Mouse (Mus musculus): ENCODE results near the gene Abcc4. TPM values are rescaled to one million over a fixed set of nuclear protein-coding genes. Genes with fewer than 3 reads are reported as not detected.

Gene Abcc4
- polyA plus RNA-seq, 1 experiment from 2014 or later = 2.0 TPM

DNA sequence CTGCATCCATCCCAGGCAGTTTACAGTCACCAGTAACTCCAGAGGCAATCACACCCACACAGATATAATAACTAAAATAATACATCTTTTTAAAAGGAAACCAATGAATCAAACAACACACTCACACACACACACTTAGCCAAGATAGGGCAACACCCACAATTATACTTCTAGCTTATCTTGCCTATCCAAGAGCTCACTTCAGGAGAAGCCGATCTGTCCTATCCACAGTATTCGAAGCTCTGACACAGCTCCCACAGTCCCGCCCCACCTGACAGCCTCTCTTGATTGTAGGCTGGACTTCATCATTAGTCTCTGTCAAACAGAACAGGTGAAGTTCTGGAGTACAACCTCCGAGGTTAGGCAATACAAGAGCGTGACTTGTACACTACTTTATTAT, 19.4 kb upstream of the Abcc4 start:
- H3K4me1 ChIP-seq = no peaks in the 10 kb centered on the region
- H3K27ac ChIP-seq = no peak overlapping the region
- 92% methylated on average over 5 of the region's 5 CpGs for WGBS
- H3K4me2 ChIP-seq = no peak overlapping the region
- ATAC-seq (ENCODE audit: insufficient number of reproducible peaks, insufficient read depth, low FRiP score, low TSS enrichment, low read depth) = no peak
- H3K36me3 ChIP-seq = no peaks in the 10 kb centered on the region
- no peaks in the 10 kb centered on the region for H3K9me3 ChIP-seq
- H3K27me3 ChIP-seq = no peaks in the 10 kb centered on the region; the same call in 1 of the 2 replicates
- no peak overlapping the region for H3K9ac ChIP-seq
- no peak overlapping the region for H3K4me3 ChIP-seq

DNA sequence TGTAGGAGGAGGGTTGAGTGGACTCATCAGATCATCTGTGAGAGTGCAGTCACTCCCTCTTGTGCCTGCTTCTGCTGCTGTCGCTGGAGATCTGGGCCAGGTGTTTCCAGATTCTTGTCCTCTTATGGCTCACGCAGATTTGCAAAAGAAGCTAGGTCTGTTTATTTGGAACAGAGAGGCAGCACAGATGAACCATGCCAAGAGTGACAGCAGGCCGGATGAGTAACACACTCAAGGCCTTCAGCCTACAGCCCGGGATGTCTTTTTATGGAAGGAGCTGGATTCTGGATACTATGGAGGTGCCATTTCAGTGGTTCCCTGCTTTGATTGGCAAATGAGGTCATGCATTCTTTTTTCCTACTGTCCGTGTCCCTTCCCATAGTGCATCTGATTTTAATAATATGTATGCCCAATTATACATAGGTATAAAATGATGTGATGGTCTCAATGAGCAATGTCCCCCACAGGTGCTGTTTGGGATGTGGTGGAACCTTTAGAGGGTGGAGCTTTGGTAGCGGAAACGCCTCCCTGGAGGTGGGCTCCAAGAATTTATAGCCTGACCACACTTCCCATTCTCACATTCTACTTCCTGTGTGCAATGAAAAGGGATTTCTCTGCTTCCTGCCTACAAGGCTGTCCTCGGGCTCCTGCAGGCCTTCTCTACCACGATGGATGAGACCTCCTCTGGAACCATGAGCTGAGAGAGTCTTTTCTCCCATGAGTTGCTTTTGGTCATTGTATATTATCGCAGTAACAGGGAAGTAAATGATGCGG, 18.1 kb upstream of the Abcc4 start:
- H3K36me3 ChIP-seq = no peaks in the 10 kb centered on the region
- 83% methylated on average over 11 of the region's 11 CpGs for WGBS
- no peak for ATAC-seq (ENCODE audit: insufficient number of reproducible peaks, insufficient read depth, low FRiP score, low TSS enrichment, low read depth)
- H3K4me3 ChIP-seq = no peak overlapping the region
- no peaks in the 10 kb centered on the region for H3K4me1 ChIP-seq
- no peaks in the 10 kb centered on the region; the same call in 1 of the 2 replicates for H3K27me3 ChIP-seq
- H3K27ac ChIP-seq = no peak overlapping the region
- no peak overlapping the region for H3K9ac ChIP-seq
- no peak overlapping the region for H3K4me2 ChIP-seq
- no peaks in the 10 kb centered on the region for H3K9me3 ChIP-seq

DNA sequence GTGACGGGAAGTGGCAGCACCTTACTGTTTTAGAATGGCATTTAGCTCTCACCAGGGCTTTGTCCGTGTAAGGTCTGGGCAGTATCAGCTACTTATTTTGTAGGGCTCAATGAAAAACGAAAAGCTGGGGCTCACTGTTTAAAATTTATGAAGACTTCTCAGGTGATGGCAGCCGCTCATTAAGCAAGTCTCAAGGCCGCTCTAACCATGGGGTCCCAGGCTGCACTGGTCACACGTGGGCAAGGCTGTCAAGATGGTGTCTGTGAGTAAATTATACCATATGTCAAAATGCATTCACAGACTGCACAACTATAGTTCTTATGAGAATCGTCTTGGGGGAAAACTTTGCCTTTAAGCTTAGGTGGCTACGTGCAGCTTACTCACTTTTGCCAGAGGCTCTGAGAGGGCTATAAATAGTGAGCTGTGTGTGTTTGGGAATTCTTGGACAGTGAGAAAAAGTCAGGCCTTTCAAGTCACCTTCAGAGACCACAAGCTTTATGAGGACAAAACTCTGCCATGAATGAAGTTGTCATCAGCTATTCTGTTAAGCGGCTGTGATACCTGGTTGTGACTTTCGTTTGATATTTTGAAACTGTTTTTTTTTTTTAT, 13.7 kb upstream of the Abcc4 start:
- no peak for ATAC-seq (ENCODE audit: insufficient number of reproducible peaks, insufficient read depth, low FRiP score, low TSS enrichment, low read depth)
- no peak overlapping the region for H3K4me2 ChIP-seq
- no peaks in the 10 kb centered on the region for H3K9me3 ChIP-seq
- no peaks in the 10 kb centered on the region; the same call in 1 of the 2 replicates for H3K27me3 ChIP-seq
- H3K4me3 ChIP-seq = no peak overlapping the region
- no peak overlapping the region for H3K9ac ChIP-seq
- WGBS = 69% methylated on average over 10 of the region's 10 CpGs
- H3K27ac ChIP-seq = no peak overlapping the region
- H3K36me3 ChIP-seq = no peaks in the 10 kb centered on the region
- no peaks in the 10 kb centered on the region for H3K4me1 ChIP-seq

DNA sequence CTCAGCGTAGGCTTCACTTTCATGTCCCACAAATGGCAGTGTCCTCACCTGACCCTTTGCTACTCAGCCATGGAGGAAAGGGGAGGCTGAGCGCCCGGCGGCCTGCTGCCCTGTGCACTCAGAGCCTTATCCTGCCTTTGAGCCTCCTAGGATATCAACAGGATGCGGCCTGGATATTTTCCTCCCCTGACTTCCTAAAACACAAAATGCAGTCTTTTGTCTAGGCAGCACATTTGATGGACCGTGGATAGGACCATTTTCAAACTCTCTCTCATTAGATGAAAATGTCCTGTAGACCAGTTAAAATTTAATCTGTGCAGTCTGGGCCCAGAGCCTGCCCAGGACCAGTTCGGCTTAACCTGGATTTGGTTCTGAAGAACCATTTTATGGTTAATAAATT, 12.6 kb upstream of the Abcc4 start:
- H3K4me3 ChIP-seq = no peak overlapping the region
- H3K27ac ChIP-seq = no peak overlapping the region
- ATAC-seq (ENCODE audit: insufficient number of reproducible peaks, insufficient read depth, low FRiP score, low TSS enrichment, low read depth) = no peak
- H3K27me3 ChIP-seq = peaks cover 5% of the 10 kb centered on the region
- H3K4me2 ChIP-seq = no peak overlapping the region
- no peaks in the 10 kb centered on the region for H3K9me3 ChIP-seq
- 78% methylated on average over 7 of the region's 7 CpGs for WGBS
- peaks cover 4% of the 10 kb centered on the region for H3K4me1 ChIP-seq
- H3K36me3 ChIP-seq = no peaks in the 10 kb centered on the region
- H3K9ac ChIP-seq = no peak overlapping the region

DNA sequence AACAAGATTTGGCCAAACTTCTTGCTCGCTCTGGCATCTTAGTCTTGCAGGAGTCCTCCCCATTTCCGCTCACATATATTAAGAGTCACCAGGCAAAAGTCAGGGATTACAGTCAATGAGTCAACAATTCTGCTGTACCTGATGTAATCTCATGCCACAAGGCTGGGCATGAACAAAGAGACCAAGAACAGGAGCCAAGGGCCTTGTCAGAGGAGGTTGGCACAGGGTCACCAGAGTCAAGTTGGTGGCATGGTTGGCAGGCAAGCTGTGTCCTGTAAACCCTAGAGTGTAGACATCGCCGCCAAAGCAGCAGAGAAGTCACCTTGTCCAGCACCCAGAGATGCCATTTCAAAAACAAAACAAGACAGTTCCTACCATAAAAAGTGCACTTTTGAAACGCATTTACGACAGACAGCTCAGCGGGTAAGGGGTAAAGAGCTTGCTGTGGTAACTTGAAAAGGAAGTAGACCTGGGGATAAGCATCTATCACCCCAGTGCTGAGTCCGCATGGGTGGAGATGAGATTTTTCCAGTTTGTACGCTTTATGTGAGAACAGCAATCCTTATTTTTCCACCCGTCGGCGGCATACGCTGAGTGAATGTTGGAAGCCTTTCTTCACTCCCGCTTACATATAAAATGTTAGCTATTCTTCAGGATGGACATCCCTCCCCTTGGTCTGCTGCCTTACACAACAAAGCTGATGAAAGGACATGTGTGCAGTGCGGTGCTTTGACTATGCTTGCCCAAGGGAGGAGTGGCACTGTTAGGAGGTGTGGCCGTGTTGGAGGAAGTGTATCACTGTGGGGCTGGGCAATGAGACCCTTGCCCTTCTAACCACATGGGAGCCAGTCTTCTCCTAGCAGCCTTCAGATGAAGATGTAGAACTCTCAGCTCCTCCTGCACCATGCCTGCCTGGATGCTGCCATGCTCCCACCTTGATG, 10.6 kb upstream of the Abcc4 start:
- Histone ChIP-seq H3K27me3 (peaks cover 13% of the 10 kb centered on the region), H3K4me1 (peaks cover 14% of the 10 kb centered on the region), H3K4me2 (no peak overlapping the region), H3K27ac (no peak overlapping the region), H3K4me3 (no peak overlapping the region), H3K9me3 (no peaks in the 10 kb centered on the region), H3K36me3 (no peaks in the 10 kb centered on the region), H3K9ac (no peak overlapping the region)
- WGBS = 90% methylated on average over 16 of the region's 16 CpGs
- ATAC-seq (ENCODE audit: insufficient number of reproducible peaks, insufficient read depth, low FRiP score, low TSS enrichment, low read depth) = no peak

DNA sequence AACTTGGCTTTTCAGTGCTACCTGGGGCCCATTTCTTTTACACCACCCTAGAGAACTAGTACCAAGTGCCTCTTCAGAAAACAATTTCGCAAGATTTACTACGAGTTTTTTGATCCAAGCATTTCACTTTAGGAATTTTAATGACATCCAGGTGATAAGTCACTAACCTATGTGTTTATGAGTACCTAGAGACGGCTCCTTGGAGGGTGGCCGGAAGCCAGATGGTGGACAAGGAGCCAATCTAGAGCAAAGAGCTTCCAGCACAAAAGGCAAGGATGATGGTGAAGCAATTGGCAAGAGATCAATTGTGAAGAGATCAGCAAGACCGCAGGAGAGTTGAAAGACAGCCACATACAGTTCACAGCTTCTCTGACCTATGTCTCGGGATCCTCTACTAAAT, 8.7 kb upstream of the Abcc4 start:
- WGBS = 74% methylated on average over 6 of the region's 6 CpGs
- Histone ChIP-seq H3K9me3 (no peaks in the 10 kb centered on the region), H3K36me3 (no peaks in the 10 kb centered on the region), H3K27ac (no peak overlapping the region), H3K4me3 (no peak overlapping the region), H3K4me2 (no peak overlapping the region), H3K27me3 (peaks cover 17% of the 10 kb centered on the region), H3K9ac (no peak overlapping the region), H3K4me1 (peaks cover 19% of the 10 kb centered on the region)
- no peak for ATAC-seq (ENCODE audit: insufficient number of reproducible peaks, insufficient read depth, low FRiP score, low TSS enrichment, low read depth)

DNA sequence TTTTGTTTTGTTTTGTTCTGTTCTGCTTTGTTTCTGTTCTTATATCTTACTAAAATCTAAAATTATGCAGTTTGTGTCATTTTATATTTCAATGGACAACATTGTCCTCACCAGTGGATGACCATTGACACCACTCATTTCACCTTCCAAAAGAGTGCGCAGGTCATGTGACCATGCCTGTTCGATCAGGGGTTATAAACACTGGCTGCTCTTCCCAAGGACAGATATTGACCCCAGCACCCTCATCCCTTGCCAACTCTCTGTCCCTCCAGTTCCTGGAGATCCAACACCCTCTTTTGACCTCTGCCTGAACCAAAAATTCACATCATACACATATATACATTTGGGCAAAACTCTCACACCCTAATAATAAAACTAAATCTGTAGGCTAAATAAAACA, 8.3 kb upstream of the Abcc4 start:
- WGBS = 90% methylated on average over 2 of the region's 2 CpGs

DNA sequence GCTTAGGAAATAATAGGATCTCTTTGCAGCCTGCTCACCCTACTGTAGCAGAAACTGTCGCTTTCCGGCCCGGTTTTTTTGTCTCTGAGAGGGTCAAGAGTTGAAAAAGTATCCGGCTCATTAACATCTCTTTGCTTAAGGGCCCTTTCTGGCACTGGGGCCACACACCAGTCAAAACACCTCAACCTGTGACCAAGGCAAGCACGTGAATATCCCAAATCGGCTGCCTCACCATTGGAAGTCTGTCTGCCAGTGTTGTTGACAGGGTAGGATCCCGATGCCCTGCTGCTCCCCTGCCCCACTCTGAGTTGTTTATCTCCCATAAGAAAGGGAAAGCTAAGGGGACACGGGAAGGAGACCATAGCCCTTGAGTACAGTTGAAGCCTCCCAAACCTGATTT, 7.8 kb upstream of the Abcc4 start:
- Histone ChIP-seq H3K27ac (no peak overlapping the region), H3K9ac (no peak overlapping the region), H3K9me3 (no peaks in the 10 kb centered on the region), H3K4me2 (peak overlapping the region; percentile 64), H3K4me3 (peak overlapping the region; percentile 34), H3K4me1 (peaks cover 24% of the 10 kb centered on the region), H3K27me3 (peaks cover 17% of the 10 kb centered on the region), H3K36me3 (no peaks in the 10 kb centered on the region)
- ATAC-seq (ENCODE audit: insufficient number of reproducible peaks, insufficient read depth, low FRiP score, low TSS enrichment, low read depth) = no peak
- WGBS = 15% methylated on average over 8 of the region's 8 CpGs

More for the DNA sequence above, 8.3 kb upstream of the Abcc4 start:
- H3K36me3 ChIP-seq = no peaks in the 10 kb centered on the region
- ATAC-seq (ENCODE audit: insufficient number of reproducible peaks, insufficient read depth, low FRiP score, low TSS enrichment, low read depth) = no peak
- no peak overlapping the region for H3K9ac ChIP-seq
- no peak overlapping the region for H3K4me3 ChIP-seq
- H3K4me2 ChIP-seq = no peak overlapping the region
- H3K9me3 ChIP-seq = no peaks in the 10 kb centered on the region
- peaks cover 23% of the 10 kb centered on the region for H3K4me1 ChIP-seq
- no peak overlapping the region for H3K27ac ChIP-seq
- H3K27me3 ChIP-seq = peaks cover 17% of the 10 kb centered on the region

DNA sequence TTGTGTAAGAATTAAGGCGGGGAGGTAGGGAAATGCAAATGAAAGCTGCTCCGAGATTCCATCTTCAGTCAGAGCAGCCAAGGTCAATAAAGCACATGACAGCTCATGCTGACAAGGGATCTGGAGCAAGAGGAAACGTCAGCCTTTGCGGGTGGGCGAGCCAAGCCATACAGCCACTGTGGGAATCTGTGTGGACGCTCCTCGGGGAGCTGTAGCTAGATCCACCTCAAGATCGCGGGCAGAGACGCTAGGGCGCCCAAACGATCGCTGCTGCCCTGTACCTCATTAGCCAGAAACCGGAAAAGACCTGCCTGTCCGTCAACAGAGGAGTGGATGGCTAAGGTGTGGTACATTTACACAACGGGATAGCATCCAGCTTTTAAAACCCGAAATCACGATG, 7.4 kb upstream of the Abcc4 start:
- Histone ChIP-seq H3K4me2 (peak overlapping the region; percentile 64), H3K9me3 (no peaks in the 10 kb centered on the region), H3K36me3 (no peaks in the 10 kb centered on the region), H3K27ac (no peak overlapping the region), H3K4me1 (peaks cover 24% of the 10 kb centered on the region), H3K4me3 (peak overlapping the region; percentile 34), H3K27me3 (peaks cover 17% of the 10 kb centered on the region), H3K9ac (peak overlapping the region; percentile 53; the same call in 1 of the 2 replicates)
- 3% methylated on average over 18 of the region's 18 CpGs for WGBS
- ATAC-seq (ENCODE audit: insufficient number of reproducible peaks, insufficient read depth, low FRiP score, low TSS enrichment, low read depth) = no peak

DNA sequence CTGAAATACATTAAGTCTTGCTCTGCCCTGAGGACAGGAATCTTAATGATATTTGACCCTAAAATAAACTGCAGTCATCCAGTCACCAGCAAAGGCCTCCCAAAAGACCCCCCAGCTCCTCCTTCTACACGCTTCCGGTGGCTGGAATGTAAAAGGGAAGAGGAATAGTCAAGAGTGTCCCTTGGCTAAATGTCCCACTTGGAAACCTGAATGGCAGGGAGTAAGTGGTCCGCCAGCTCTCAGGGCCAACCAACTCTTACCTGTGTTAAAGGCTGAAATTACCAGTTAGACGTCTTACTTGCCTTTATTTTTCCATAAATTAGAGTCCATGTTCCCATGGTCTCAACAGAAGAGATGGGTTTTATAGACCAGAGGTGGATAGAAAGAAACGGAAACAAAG, 6.9 kb upstream of the Abcc4 start:
- Histone ChIP-seq H3K9me3 (no peaks in the 10 kb centered on the region), H3K4me3 (peak overlapping the region; percentile 34; the same call in 1 of the 2 replicates), H3K36me3 (no peaks in the 10 kb centered on the region), H3K4me1 (peaks cover 24% of the 10 kb centered on the region), H3K4me2 (peak overlapping the region; percentile 64), H3K9ac (no peak overlapping the region), H3K27ac (no peak overlapping the region), H3K27me3 (peaks cover 21% of the 10 kb centered on the region)
- no peak for ATAC-seq (ENCODE audit: insufficient number of reproducible peaks, insufficient read depth, low FRiP score, low TSS enrichment, low read depth)
- WGBS = 42% methylated on average over 5 of the region's 5 CpGs

DNA sequence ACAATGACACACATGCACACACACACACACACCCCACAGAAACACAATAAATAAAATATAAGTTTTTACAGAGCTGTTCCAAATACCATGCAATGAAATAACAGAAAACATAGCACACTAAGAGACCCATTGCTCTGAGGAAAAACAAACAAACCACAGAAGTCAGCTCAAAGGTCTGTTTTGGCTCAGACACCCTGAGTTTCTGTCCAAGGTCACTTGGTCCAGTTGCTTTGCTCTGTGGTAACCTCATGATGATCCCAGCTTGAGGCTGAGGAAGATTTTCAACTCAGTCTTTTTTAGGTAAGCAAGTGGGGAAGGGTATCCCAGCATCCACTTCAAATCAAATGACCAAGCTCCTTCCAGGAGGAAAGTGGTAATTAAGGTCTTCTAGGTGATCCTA, 4.9 kb upstream of the Abcc4 start:
- Histone ChIP-seq H3K4me1 (peaks cover 29% of the 10 kb centered on the region), H3K27me3 (peaks cover 37% of the 10 kb centered on the region), H3K4me3 (no peak overlapping the region), H3K9ac (no peak overlapping the region), H3K9me3 (no peaks in the 10 kb centered on the region), H3K4me2 (no peak overlapping the region), H3K36me3 (no peaks in the 10 kb centered on the region), H3K27ac (no peak overlapping the region)
- ATAC-seq (ENCODE audit: insufficient number of reproducible peaks, insufficient read depth, low FRiP score, low TSS enrichment, low read depth) = no peak
